Mouse (Mus musculus) gastrocnemius, adult 18-20 months (tissue): Measurements from ENCODE around the gene Fmnl2. TPM values are rescaled to one million over a fixed set of nuclear protein-coding genes. Genes with fewer than 3 reads are reported as not detected.

Source experiments
- DNase-seq: peaks from one replicate; pipeline ENCODE4 v3.0.0; 2021; ENCODE audit warnings: low spot score
- total RNA-seq, 2 experiments: library from RNA; stranded (reverse); gene quantifications; 2 replicates each; pipeline ENCODE4 v1.2.3; 2021

Gene Fmnl2
- total RNA-seq, 2 experiments from 2014 or later: 4.2 to 5.2 TPM

- DNase-seq: no peak
Measured at GRCm38 (mm10) chr2:53030432-53030826, 172.8 kb downstream of the Fmnl2 start.

DNA sequence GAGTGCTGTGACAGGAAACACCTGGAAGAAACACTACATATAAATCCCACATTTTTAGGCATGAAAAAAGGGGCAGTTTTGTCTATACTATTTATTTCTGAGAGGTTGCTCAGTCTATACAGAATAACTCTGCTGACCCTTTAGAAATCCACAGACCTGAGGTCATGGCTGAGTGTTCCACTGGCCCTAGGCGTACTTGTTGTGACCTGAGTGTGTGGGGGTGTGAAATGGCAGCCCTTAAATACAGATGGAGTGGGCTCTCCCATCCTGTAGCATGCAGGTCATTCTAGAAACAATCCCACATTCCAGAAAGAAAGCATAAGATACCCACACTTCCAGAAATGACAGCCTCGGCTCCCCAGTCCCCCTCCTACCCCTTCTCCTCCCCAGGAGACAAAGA lies 180.6 kb downstream of the Fmnl2 start:
- no peak for DNase-seq

DNA sequence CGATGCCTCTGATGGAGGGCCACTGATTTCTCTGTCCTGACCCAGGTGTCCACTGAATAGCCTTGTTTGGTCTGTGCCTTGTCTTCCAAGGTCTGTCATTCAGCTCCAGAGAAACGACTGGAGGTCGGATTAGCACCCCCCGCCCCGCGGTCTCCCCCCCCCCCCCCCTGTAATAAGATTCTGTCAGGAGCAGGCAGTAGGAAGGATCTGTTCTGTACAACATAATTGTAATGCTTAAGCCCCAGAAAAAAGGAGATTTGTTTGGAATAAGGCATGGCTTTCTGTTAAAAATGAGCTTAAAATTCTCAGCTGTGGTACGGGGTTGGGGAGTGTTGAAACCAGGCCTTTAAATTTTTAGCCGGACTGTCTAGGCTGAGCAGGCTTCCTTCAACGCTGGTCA lies 181.1 kb downstream of the Fmnl2 start:
- no peak for DNase-seq

- DNase-seq: no peak
Measured at GRCm38 (mm10) chr2:53047031-53047430, 189.4 kb downstream of the Fmnl2 start.

DNA sequence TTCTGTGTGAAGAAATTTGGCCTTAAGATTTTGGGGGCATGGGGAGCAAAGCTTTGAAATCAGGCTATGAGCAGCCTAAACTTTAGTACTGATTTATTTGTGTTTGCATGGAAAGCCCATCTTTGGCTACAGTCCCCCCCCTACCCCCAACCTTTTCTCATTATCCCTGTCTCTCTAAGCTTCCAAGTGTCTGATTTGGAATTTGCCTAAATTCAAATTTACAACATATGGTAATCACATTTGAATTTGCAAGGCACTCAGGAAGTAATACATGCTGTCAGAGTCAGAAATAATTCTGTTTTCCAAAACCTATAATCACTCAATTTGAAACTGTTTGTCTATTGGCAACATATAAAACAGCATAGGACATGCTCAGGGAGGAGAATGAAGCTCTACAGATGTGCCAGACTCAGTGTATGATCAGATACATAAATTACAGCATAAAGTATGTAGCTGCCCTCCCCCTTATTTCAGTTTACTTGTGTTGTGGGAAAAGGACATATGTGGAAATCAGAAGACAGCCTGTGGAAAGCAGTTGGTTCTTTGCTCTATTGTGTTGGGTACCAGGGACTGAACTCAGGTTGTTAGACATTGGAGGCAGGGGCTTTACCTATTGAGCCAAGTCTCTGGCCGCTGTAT lies 190.2 kb downstream of the Fmnl2 start:
- DNase-seq: no peak

- DNase-seq: peak; percentile 15
Measured at GRCm38 (mm10) chr2:53050376-53050775, 192.7 kb downstream of the Fmnl2 start.

- no peak for DNase-seq
Measured at GRCm38 (mm10) chr2:53051502-53051901, 193.8 kb downstream of the Fmnl2 start.

- no peak for DNase-seq
Measured at GRCm38 (mm10) chr2:53053714-53054113, 196.1 kb downstream of the Fmnl2 start.

DNA sequence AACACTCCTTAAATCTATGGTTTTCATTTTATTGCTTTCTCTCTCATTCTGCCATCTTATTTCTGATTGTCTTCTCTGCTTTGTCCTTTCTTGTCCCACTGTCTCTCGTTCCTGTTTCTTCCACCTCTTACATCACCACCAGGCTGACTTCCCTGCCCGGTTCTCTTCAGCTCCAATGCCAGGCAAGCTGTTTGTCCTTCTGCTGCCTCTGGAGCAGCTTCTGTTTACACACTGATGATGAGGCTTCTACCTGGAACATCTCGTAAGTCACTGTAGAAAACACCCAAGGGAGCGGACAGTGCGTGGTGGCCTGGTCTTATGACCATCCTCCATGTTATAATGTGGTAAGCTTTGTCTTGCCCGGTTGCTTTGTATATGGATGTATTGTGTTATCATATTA lies 198.9 kb downstream of the Fmnl2 start:
- DNase-seq: no peak

DNA sequence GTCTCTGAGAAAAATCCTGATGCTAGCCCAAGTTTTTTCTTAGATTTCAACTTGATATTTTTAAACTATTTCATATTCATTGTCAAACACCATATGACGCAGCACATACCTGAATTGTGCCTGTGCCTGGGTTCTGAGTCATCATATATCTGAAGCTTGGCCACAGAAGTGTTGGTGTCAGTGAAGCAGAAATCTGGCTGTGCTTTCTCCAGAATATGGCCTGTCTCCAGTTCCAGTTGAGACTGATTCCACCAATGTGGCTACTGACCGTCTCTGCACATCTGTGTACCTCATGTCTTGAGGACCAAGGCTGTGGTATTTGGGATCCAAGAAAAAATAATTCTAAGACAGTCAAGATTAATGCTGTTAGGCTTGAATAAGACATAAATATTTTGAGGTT lies 199.6 kb downstream of the Fmnl2 start:
- DNase-seq: peak; percentile 38

- DNase-seq: no peak
Measured at GRCm38 (mm10) chr2:53061363-53062000, 203.8 kb downstream of the Fmnl2 start.

DNA sequence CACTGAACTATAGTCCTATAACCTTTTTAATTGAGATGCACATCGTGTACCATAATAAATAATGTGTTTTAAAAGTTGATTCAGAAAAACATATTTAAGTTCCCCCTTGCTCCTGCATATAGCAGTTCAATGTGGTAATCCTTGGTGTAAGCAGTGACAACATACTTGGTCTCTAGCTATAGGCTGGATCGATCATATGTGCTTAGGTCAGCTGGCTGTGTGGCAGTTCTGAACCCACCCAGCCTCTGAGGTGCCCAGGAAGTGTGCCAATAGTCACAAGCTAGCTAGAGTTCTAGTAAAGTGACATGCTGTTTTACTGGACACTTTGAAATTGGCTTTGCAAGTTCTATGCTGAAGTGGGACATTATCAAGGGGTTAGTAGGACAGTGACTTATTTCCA lies 209.3 kb downstream of the Fmnl2 start:
- no peak for DNase-seq

- peak; percentile 67 for DNase-seq
Measured at GRCm38 (mm10) chr2:53070607-53071006, 212.9 kb downstream of the Fmnl2 start.

DNA sequence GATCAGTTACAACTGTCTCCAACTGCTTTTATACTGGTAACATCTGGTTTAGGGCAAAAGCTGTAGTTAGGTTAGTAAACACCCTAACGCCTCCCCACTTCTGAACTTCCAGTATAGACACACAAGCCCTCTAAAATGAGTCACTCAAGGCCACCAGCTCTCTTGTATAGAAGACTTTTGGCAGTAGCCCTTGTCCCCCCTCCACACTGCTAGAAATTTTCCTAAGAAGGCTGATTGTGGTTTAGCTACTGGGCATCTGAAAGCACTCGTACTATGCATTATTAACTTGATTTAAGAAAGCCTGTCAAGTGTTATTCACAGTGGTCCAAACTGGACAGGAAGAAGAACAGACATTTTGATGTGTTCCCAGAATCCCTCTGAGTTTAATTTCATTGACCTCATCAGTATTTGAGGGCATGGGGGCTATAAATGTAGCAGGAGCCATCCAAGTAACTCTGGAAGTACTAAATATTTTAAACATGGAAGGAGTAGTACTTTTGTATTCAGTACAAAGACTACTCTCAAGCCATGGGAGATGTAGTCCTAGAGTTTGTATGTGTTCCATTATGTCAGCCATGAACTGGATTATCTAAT lies 222.1 kb downstream of the Fmnl2 start:
- no peak for DNase-seq

GRCm38 (mm10) chr2:53082045-53082444 lies 224.4 kb downstream of the Fmnl2 start:
- DNase-seq: no peak

DNA sequence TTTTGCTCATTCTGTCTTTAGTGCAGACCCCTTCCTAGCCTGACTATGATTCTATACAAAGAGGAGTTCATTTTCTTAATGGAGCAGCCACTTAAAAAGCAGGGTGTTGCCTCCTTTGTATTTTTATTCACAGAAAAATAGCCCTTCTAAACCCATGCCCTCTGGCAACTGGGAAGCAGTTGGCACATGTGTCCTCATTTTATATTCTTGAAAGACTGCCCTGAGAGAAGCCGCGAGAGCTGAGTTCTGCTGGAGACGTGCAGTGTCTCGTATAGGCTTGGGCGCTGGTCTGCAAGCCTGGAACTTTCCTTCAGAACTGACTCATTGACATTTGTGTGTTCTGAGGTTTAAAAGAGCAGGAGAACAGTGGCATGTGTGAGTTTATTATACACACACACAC lies 224.8 kb downstream of the Fmnl2 start:
- DNase-seq: no peak

- DNase-seq: peak; percentile 24
Measured at GRCm38 (mm10) chr2:53083241-53083640, 225.6 kb downstream of the Fmnl2 start.

DNA sequence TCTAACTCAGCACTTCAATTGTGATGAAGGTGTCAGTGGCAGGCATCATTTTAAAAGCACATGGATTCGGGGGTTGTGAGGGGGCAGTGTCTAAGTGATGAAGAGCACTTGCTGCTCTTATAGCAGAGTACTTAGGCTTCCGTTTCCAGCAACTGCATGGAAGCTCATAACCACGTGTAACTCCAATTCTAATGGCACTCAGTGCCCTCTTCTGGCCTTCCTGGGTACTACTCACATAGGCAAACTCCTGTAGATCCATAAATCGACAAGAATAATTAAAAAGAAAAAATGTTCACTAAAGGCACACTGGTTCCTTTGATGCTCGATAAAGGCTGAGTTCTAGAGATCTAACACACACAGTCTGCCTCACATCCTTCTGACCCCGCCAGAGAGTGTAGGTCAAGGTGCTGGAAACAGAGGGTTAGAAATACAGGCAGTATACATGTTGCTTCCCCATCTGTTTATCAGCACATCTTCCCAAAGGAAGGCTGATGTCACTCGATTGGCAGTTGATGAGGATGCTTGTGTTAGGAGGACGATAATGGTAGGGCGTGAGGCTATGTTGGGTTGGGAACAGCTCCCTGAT lies 228.1 kb downstream of the Fmnl2 start:
- peak; percentile 64 for DNase-seq

GRCm38 (mm10) chr2:53088744-53089143 lies 231.1 kb downstream of the Fmnl2 start:
- no peak for DNase-seq

DNA sequence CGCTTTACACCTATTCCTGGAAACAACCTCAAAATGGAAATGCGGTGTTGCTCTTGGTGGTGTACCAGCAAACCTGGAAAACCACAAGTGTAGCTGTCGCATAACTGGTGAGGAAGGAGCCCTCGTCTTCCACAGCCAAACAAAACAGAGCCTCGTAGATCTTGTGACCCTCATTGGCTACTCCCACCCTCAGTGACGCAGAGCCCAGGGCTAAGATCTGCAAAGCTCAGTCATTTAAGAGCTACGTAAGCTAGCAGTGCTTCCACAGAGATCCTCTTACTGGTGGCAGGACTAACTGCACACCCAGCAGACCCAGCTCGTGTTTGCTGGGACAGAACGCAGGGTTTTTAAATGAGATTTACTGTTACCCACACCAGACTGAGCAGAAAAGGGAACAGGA lies 237.4 kb downstream of the Fmnl2 start:
- DNase-seq: no peak

DNA sequence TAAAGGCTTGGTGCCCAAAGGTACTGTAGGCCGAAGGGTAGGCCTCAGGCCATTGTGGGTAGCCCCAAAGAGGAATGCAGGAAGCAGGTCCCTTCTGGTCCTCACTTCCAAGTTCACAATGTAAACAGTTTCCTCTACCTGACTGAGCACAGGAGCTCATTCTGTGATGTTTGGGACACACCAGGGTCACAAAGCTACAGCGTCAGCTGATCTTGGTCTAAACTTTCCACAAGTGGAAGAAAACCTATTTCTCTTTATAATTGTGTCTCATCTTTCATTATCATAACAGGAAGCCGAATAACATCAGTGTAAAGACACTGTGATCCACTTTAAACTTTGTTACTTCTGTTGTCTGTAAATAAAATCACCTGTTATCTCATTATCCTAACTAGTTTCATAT lies 237.8 kb downstream of the Fmnl2 start:
- no peak for DNase-seq

- DNase-seq: no peak
Measured at GRCm38 (mm10) chr2:53100093-53100492, 242.4 kb downstream of the Fmnl2 start.
